Mouse (Mus musculus): ENCODE measurements around the gene Trim34a. TPM values are rescaled to one million over a fixed set of nuclear protein-coding genes. Genes with fewer than 3 reads are reported as not detected.

Trim34a gene
- polyA plus RNA-seq (2012; rRNA removed), result 2.0 and 2.7 TPM in 2 replicates

DNA sequence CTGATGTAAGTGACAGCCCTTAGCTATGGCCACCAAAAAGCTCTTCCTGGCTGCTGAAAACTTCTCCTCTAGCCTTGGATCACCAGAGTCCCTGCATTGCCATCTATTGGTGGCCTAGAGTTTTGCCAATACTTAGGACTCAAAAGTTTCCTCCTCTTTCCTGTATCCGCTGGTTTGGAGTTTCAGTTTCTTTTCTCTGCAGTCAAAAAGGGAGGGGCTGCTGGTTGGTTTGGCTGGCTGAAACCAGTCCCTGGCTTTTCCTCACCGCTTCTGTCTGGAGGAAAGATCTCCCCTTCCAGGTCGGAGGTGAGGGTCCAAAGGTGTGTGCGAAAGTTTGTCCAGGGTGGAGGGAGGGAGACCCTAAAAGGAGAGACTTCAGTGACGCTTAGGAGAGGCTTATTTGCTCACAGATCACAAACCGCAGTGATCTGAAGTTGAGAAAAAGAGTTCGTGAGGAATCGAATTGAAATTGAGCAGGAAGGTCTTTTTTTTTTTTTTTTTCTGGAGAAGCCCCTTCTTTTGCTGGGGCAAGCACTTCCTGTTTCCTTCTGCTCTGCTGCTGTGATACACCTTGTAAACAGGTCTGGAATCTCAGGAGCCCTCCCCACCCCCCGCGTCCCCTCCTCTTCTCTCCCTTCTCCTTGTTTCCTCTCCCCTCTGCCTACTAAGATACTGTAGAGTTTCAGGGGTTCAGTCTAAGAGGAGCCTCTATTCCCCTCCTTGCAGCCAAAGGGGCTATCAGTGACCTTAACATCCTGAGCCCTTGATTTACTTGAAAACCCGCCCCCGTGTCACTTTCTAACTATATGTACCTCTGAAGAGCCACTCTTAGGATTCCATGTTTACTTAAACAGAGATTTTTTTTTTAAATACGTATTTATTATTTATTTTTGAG is at the start of gene Trim34a:
Trim34a (plus strand) TSS at position 171 of the 895 bp plus-strand sequence.

DNA sequence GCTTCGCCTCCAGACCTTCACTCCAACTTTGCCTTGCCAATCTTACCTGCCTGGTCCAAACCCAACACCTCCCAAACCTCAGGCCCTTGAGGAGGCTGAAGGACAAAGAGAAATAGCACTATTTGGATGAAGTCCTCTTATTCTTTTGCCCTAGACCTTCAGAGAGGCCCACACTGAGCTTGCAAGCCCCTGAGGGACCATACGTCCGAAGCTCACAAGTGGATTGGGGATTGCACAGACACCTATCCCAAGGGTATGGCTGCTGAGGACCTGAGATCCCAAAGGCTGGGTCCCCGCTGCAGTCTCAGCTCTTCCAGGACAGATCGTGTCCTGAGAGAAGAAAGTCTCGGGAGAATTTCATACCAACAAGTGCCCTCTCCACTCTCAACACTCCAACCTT is 48.4 kb upstream of the Trim34a start, which contains the start of gene Olfr649:
Olfr649 (minus strand) TSS at position 101 of the 400 bp plus-strand sequence.

DNA sequence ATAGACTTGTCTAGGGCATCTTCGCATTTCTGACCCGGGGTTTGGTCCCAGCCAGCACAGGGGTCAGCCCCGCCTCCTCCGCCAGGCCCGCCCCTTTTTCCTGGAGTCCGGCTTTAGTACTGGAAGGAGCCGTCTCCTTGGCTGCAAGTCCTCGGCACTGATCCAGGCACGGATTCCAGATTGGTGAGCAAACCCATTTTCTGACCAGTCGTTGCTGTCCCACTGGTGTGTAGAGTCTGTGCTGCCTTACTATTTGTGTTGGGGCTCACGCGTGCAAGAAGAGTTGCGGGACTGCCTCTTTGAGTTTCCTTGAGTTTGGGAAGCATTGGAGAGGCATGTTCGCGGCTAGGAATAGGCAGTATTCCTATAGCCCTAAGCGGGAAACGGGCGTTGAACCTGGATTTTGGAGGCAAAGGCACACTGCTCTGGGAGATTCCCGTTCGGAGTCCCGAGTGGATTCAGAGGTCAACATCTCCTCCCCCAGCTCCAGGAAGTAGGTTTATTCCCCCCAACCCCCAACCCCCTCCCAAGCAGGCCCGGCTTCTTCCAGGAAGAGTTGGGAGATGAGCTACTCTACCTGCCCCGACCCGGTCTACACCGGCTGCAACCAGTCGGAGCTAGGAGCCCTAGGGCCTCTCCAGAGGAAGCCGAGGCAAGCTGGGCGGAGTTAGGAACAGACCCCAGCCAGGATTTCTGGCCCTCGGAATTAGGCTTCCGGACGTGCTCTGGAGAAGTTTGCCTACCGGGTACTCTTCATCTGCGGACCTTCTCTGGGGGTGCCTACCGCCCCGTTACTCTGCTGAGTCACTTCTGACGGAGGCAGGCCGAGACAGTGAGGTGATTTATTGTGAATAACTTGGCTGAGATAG is 25.3 kb upstream of the Trim34a start, which contains the start of gene Trim6:
Trim6 (plus strand) TSS at position 93 of the 869 bp plus-strand sequence.

DNA sequence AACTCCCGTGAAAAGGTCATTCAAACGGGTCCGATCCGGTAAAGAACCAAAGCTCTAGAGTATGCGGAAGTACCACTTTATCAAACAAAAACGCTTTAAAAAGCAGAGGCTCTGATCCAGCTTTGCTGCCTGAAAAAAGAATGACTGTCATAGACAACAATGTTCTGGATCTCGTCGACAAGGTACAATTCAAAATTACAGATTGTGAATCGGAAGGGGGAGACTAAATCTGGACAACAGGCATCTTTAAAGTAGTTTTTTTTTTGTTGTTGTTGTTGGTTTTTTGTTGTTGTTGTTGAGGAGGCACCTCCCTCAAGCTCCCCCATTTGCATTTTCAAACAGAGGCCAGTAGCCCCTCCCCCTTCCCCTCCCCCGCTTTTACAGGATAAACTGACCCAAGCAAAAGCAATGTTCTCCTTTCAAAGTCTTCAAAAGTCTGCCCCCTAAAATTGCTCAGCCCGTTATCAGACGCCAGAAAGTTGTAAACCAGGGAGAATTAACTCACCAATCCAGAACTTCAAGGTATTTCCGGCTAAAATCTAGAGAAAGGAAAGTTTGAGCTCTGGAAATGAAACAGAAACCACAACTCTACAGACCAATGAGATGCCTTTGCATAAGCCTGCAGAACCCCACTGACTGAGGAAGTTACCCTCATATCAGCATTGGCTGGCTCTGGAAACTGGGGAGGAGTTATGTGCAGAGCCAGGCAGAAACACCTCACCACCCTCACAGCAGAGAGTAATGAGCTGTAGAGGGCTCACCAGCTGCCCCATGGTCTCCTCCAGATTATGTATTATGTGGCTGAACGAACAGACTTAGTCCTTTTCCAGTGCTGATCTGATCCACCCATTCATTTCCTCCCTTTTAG is 43.6 kb downstream of the Trim34a start, which contains the start of gene Trim5:
Trim5 (minus strand) TSS at position 519 of the 868 bp plus-strand sequence.

Other genes starting within 250 kb of the Trim34a start
- not detected in 2 replicates for gene Olfr638, start 245.7 kb upstream of the Trim34a start, polyA plus RNA-seq (2012; rRNA removed)
- gene Olfr639, start 227.2 kb upstream of the Trim34a start, polyA plus RNA-seq (2012; rRNA removed), result not detected in 2 replicates
- not detected in 2 replicates for gene Olfr640, start 218.9 kb upstream of the Trim34a start, polyA plus RNA-seq (2012; rRNA removed)
- gene Olfr641, start 209.0 kb upstream of the Trim34a start, polyA plus RNA-seq (2012; rRNA removed), result not detected in 2 replicates
- gene Olfr642, start 191.8 kb upstream of the Trim34a start, polyA plus RNA-seq (2012; rRNA removed), result not detected in 2 replicates
- not detected in 2 replicates for gene 4930516K23Rik, start 183.0 kb upstream of the Trim34a start, polyA plus RNA-seq (2012; rRNA removed)
- gene Olfr644, start 172.6 kb upstream of the Trim34a start, polyA plus RNA-seq (2012; rRNA removed), result not detected in 2 replicates
- not detected in 2 replicates for gene Olfr645, start 159.0 kb upstream of the Trim34a start, polyA plus RNA-seq (2012; rRNA removed)
- not detected in 2 replicates for gene Olfr646, start 139.6 kb upstream of the Trim34a start, polyA plus RNA-seq (2012; rRNA removed)
- not detected in 2 replicates for gene Ubqln5, start 114.6 kb upstream of the Trim34a start, polyA plus RNA-seq (2012; rRNA removed)
- not detected in 2 replicates for gene Olfr643, start 107.1 kb upstream of the Trim34a start, polyA plus RNA-seq (2012; rRNA removed)
- gene Ubqln3, start 101.2 kb upstream of the Trim34a start, polyA plus RNA-seq (2012; rRNA removed), result not detected in 2 replicates
- gene Ubqlnl, start 93.9 kb upstream of the Trim34a start, polyA plus RNA-seq (2012; rRNA removed), result not detected in 2 replicates
- gene Olfm5, start 79.6 kb upstream of the Trim34a start, polyA plus RNA-seq (2012; rRNA removed), result 0.15 TPM in 1 of 2 replicates, not detected in the other
- 0.10 TPM in 2 replicates for gene Olfr648, start 61.1 kb upstream of the Trim34a start, polyA plus RNA-seq (2012; rRNA removed)
- gene Olfr649, start 48.5 kb upstream of the Trim34a start, polyA plus RNA-seq (2012; rRNA removed), result not detected in 2 replicates
- gene Trim6, start 25.7 kb upstream of the Trim34a start, polyA plus RNA-seq (2012; rRNA removed), result 0.45 and 0.96 TPM in 2 replicates
- gene Trim5, start 43.6 kb downstream of the Trim34a start, polyA plus RNA-seq (2012; rRNA removed), result 0.17 and 0.24 TPM in 2 replicates
- gene Trim12a, start 71.0 kb downstream of the Trim34a start, polyA plus RNA-seq (2012; rRNA removed), result 3.3 and 5.3 TPM in 2 replicates
- gene Trim34b, start 85.0 kb downstream of the Trim34a start, polyA plus RNA-seq (2012; rRNA removed), result 0.02 TPM in 1 of 2 replicates, not detected in the other
- gene Trim12c, start 108.9 kb downstream of the Trim34a start, polyA plus RNA-seq (2012; rRNA removed), result 2.0 and 2.6 TPM in 2 replicates
- 0.10 and 0.14 TPM in 2 replicates for gene Trim30b, start 125.4 kb downstream of the Trim34a start, polyA plus RNA-seq (2012; rRNA removed)
- 0.10 and 0.18 TPM in 2 replicates for gene Trim30c, start 156.4 kb downstream of the Trim34a start, polyA plus RNA-seq (2012; rRNA removed)
- gene Trim30a, start 220.7 kb downstream of the Trim34a start, polyA plus RNA-seq (2012; rRNA removed), result 1.7 and 1.9 TPM in 2 replicates